Mouse (Mus musculus) brain, embryonic 18.5 days (tissue): ENCODE results near the gene Lrp2.

Experiments used
- DNase-seq: peaks from one replicate; pipeline ENCODE4 v3.0.0-alpha.2; 2012; ENCODE audit warnings: low read depth, low spot score

Lrp2 gene

DNA sequence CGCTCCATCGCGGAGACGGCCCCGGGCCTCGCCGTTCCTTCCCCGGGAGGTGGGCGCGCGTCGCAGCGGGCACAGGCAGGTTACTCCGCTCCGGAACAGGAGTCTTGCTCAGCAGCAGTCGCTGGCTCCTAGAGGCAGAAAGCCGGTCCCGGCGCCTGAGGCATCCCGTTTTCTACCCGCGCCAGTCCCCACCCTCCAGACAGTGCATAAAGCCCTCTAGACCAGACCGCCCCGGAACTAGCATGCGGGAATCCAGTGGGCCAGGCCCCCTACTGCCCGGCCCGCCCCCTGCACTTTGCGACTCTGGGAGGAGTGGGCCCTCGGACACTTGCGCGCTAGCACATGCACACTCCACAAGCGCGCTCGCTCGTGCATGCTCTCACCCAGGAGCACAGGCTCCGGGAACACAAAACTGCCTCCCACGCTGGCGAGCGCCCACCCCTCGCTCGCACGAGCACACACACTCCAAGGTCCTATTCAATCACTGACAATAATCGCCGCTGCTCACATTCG, at the start of gene Lrp2:
Gene Lrp2, minus strand, starts transcription at position 180 of the 513 bp plus-strand sequence.
- DNase-seq, result no peak

DNA sequence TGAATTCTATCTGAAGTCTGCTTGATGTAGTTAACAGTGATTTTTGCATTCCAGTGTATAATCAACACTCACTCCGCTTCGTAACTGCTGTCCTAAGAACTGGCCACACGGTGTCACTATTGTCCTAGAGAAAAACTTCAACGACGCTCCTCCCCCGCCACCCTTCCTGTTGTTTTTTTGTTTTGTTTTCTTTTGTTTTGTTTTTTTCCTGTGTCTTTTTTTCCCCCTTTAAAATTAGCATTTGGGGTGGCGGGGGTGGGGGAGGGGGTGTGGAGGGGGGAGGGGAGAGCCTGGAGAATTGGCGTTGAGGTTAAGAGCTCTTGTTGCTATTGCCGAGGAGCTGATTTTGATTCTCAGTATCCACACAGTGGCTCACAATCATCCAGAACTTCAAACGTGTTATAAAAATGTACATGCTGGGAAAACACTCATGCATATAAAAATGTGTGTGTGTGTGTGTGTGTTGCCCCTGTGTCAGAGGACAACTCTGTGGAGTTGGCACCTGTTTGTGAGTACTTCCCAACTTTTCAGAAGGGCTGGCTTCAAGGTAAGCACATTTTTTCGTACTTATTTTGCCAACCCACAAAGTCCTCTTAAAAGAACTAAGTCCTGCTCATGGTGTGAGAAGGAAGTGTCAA, 49.3 kb upstream of the Lrp2 start:
- peak; percentile 30 for DNase-seq

- no peak for DNase-seq
Measured at GRCm38 (mm10) chr2:69631449-69631848, 45.6 kb upstream of the Lrp2 start.

DNA sequence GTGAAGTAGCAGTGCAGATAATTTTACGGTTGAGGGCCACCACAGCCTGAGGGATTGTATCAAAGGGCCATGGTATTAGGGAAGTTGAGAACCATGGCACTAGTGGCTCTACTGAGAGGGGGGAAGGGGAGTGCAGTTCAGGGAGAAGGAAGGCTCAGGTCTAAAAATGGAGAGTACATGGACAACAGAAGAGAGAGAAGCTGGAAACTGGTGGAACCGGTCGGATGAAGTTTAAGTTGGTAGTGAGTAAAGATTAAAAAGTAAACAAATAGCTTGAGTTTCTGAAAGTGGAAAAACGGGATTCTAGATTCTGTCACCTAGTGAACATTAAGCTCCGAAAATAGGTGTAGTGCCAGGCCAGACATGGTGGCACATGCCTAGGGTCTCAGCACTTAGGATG, 44.9 kb upstream of the Lrp2 start:
- DNase-seq, result no peak

- no peak for DNase-seq
Measured at GRCm38 (mm10) chr2:69629914-69630313, 44.0 kb upstream of the Lrp2 start.

GRCm38 (mm10) chr2:69629215-69629614, 43.4 kb upstream of the Lrp2 start:
- no peak for DNase-seq

GRCm38 (mm10) chr2:69619286-69619685, 33.4 kb upstream of the Lrp2 start:
- DNase-seq, result no peak

- DNase-seq, result no peak
Measured at GRCm38 (mm10) chr2:69618336-69618735, 32.5 kb upstream of the Lrp2 start.

DNA sequence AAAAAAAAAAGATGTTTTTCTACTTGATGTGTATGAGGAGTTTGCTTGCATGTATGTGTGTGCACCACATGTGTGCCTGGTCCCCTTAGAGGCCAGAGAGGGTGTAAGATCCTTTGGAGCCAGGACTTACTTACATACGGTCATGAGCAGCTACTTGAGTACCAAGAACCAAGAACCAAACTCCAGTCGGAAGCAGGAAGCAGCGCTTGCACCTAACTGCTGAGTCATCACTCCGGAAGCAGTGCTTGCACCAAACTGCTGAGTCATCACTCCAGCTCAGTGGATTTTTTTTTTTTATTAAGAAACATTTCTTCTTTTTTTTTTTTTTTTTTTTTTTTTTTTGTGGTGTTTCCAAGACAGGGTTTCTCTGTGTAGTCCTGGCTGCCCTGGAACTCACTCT, 27.4 kb upstream of the Lrp2 start:
- DNase-seq, result no peak

DNA sequence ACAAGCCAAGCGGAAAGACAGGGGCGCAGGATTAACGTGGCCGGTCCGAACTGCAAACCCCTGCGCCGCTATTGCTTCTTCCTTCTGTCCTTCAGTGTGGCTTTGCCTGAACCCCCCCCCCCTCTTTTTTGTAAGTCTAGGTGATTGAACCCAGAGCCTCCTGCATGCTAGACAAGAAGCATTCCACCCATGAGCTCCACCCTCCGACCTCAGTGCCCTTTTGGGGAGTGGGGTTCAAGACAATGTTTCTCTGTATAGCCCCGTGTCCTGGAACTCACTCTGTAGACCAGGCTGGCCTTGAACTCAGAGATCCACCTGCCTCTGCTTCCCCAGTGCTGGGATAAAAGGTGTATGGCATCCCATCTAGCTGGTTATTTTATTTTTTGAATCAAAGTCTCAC, 26.9 kb upstream of the Lrp2 start:
- DNase-seq, result no peak

GRCm38 (mm10) chr2:69612237-69612636, 26.4 kb upstream of the Lrp2 start:
- no peak for DNase-seq

DNA sequence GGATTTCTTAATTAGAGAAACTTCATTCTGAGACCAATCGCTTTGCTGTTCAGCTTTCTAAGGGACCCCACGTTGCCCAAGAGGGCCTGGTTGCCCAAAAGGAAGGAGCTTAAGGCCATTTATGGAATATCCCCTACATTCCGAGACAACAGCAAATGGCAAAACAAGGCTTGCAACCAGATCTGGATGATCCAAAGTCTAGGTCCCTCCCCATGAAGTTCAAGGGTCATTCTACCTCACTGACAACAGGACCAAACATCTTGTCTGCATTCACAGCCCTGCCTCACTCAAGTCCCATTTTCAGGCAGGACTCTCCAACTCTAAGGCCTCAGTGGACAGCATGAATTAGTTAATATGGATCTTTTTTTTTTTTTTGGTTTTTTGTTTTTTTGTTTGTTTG, 20.8 kb upstream of the Lrp2 start:
- no peak for DNase-seq

DNA sequence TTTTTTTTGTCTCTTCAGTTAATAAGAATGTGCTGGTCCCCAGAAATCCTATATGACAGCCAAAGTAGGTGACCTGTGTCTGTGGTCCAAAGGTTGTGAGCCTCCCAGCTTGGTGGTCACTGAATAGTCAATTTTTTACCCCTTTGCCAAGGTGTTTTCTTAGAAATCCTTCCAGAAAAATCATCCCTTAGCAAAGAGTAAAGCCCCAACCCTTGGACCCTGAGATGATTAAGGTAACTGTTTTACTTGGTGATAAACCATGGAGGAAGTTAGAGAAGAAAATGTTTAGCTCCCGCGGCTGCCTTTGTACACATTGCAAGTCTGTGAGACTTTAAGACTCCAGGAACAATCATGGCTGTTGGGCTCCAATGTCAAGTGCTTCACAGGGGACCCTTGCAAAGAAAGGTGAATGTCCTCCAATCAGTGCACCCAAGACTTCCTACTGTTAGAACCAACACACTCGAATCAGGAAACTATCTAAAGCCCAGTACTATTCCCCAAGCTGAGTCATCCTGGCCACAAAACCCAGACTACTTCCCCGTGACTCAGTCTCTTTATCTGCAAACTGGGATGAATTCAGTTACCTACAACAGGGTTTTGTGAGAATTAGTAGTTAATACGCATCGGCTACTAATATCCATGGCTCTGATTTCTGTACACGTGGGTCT, 18.0 kb upstream of the Lrp2 start:
- no peak for DNase-seq

GRCm38 (mm10) chr2:69593168-69593567, 7.3 kb upstream of the Lrp2 start:
- no peak for DNase-seq

DNA sequence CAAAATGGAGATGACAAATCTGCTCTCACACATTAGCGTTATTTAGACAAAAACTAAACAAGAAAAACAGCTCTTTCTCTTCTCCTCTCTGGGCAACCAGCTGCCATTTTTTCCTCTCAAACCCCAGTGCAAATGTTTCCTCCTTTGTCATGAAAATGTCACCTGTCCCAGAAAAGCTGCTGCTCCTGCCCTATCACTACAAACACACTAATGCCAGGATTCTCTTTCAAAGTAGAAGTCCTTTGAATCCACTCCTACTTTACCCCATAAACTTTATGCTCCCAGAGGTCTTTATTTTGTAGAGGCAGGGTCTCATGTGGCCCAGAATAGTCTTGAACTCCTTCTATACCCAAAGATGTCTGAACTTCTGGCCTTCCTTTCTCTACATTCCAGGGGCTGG, 6.7 kb upstream of the Lrp2 start:
- DNase-seq, result no peak

DNA sequence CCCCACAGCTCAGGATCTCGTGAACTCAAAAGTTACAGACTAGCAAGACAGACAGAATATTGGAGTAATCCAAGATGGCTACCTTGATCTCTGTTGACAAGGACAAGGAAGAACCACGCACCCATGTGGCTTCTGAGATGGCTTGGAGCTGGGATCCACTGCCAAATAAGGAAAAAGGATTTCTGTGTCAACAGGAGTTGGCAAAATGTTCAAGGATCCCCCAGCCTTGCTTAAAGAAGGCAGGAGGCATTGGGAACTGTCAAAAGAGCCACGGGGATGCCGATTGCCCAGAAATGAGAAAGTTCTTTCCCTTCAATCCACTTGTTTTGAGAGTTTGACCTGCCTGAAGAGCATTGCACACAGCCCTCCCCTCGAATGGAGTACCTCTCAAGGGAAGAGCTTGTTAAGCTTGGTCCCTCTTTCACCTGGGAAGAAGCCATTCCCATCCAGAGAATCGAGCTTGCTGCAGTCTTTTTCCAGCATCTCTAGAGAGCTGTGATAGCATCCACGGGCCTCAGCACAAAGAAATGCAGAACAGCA, 6.2 kb upstream of the Lrp2 start:
- DNase-seq, result no peak

DNA sequence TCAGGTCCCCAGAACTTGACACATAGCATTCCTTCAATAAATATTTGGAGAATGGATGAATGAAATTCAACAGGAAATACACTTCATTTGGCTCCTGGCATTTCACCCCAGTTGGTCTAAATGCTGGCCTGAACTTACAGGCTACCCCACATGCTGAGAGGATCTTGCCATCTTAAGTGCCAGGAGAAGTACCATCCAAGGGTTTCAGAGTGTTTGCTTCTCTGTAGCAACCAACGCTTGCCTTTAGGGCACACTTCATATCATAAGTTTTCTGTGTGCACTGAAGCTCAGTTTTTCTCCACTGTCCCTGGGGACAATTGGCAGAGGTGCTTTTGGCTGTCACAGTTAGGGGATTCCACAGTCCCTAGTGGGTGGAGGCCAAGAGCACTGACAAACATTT, 4.7 kb upstream of the Lrp2 start:
- no peak for DNase-seq

DNA sequence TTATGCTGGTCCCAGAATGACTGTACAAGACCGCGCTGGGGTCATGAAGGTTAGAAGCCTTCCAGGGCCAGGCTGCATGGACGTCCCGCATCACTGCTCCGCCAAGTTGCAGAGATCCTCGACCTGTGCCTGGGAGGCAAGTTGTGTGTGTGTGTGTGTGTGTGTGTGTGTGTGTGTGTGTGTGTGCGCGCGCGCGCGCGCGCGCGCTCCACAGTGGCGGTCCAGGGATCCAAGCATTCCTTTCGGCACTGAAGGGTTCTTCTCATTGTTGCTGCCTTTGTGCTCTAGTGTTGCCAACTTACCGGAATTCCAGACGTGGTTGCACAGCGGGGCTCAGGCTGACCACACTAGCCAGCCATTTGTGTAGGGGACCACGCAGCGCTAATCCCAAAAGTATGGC, 2.0 kb upstream of the Lrp2 start:
- no peak for DNase-seq

- no peak for DNase-seq
Measured at GRCm38 (mm10) chr2:69586821-69587728, 1.2 kb upstream of the Lrp2 start.

GRCm38 (mm10) chr2:69585191-69585885, 527 bp downstream of the Lrp2 start:
- no peak for DNase-seq

GRCm38 (mm10) chr2:69584117-69584933, 1.5 kb downstream of the Lrp2 start:
- DNase-seq, result no peak
